Mouse (Mus musculus): ENCODE measurements around the gene Selenof. TPM values are rescaled to one million over a fixed set of nuclear protein-coding genes. Genes with fewer than 3 reads are reported as not detected.
A peak's percentile ranks its signal among the peaks of the same experiment; 100 is the strongest.

The Selenof gene
- polyA plus RNA-seq, 1 experiment from 2014 or later, result 470 TPM

- ATAC-seq (replicated peaks; ENCODE audit: extremely low read depth, insufficient read depth, low FRiP score), result no peak
- H3K4me2 ChIP-seq (ENCODE audit: low read depth, low read length), result no peak overlapping the region
- no peaks in the 10 kb centered on the region for H3K9me3 ChIP-seq (replicated peaks; ENCODE audit: control insufficient read depth, low read length)
- no peaks in the 10 kb centered on the region for H3K27me3 ChIP-seq (ENCODE audit: control insufficient read depth, insufficient read depth, low read length)
- H3K36me3 ChIP-seq (ENCODE audit: control insufficient read depth, insufficient read depth), result peaks cover 9% of the 10 kb centered on the region
- H3K27ac ChIP-seq (ENCODE audit: low read length), result peak overlapping the region; percentile 59; the same call in 1 of the 2 replicates
- H3K4me1 ChIP-seq (ENCODE audit: control insufficient read depth, insufficient read depth, low read length), result peaks cover 44% of the 10 kb centered on the region
- no peak overlapping the region for H3K9ac ChIP-seq (ENCODE audit: low read length)
- H3K4me3 ChIP-seq (ENCODE audit: low read length), result no peak overlapping the region
- WGBS, result 63% methylated on average over 5 of the region's 5 CpGs
Measured at GRCm38 (mm10) chr3:144583789-144584188, 13.7 kb downstream of the Selenof start.

- H3K9me3 ChIP-seq (replicated peaks; ENCODE audit: control insufficient read depth, low read length), result no peaks in the 10 kb centered on the region
- no peak overlapping the region for H3K9ac ChIP-seq (ENCODE audit: low read length)
- peaks cover 3% of the 10 kb centered on the region; the same call in 1 of the 2 replicates for H3K36me3 ChIP-seq (ENCODE audit: control insufficient read depth, insufficient read depth)
- H3K27me3 ChIP-seq (ENCODE audit: control insufficient read depth, insufficient read depth, low read length), result no peaks in the 10 kb centered on the region
- WGBS, result 40% methylated on average over 6 of the region's 6 CpGs
- H3K4me3 ChIP-seq (ENCODE audit: low read length), result no peak overlapping the region
- peaks cover 37% of the 10 kb centered on the region for H3K4me1 ChIP-seq (ENCODE audit: control insufficient read depth, insufficient read depth, low read length)
- H3K4me2 ChIP-seq (ENCODE audit: low read depth, low read length), result peak overlapping the region; percentile 30; the same call in 1 of the 2 replicates
- ATAC-seq (replicated peaks; ENCODE audit: extremely low read depth, insufficient read depth, low FRiP score), result peak; percentile 24; the same call in 1 of the 2 replicates
- peak overlapping the region; percentile 73 for H3K27ac ChIP-seq (ENCODE audit: low read length)
Measured at GRCm38 (mm10) chr3:144584789-144585553, 14.9 kb downstream of the Selenof start.

- ATAC-seq (replicated peaks; ENCODE audit: extremely low read depth, insufficient read depth, low FRiP score), result no peak
- Histone ChIP-seq H3K36me3 (ENCODE audit: control insufficient read depth, insufficient read depth) (peaks cover 10% of the 10 kb centered on the region), H3K4me2 (ENCODE audit: low read depth, low read length) (no peak overlapping the region), H3K27ac (ENCODE audit: low read length) (peak overlapping the region; percentile 62), H3K4me3 (ENCODE audit: low read length) (no peak overlapping the region), H3K9me3 (replicated peaks; ENCODE audit: control insufficient read depth, low read length) (no peaks in the 10 kb centered on the region), H3K27me3 (ENCODE audit: control insufficient read depth, insufficient read depth, low read length) (no peaks in the 10 kb centered on the region), H3K9ac (ENCODE audit: low read length) (no peak overlapping the region), H3K4me1 (ENCODE audit: control insufficient read depth, insufficient read depth, low read length) (peaks cover 31% of the 10 kb centered on the region)
- WGBS, result 64% methylated on average over 7 of the region's 7 CpGs
Measured at GRCm38 (mm10) chr3:144586731-144587130, 16.6 kb downstream of the Selenof start.

GRCm38 (mm10) chr3:144589189-144589890, 19.2 kb downstream of the Selenof start:
- H3K27ac ChIP-seq (ENCODE audit: low read length), result no peak overlapping the region

GRCm38 (mm10) chr3:144592992-144593785, 23.1 kb downstream of the Selenof start:
- Histone ChIP-seq H3K4me1 (ENCODE audit: control insufficient read depth, insufficient read depth, low read length) (no peaks in the 10 kb centered on the region), H3K36me3 (ENCODE audit: control insufficient read depth, insufficient read depth) (peaks cover 16% of the 10 kb centered on the region), H3K27ac (ENCODE audit: low read length) (no peak overlapping the region), H3K27me3 (ENCODE audit: control insufficient read depth, insufficient read depth, low read length) (no peaks in the 10 kb centered on the region), H3K9me3 (replicated peaks; ENCODE audit: control insufficient read depth, low read length) (no peaks in the 10 kb centered on the region), H3K4me3 (ENCODE audit: low read length) (no peak overlapping the region), H3K9ac (ENCODE audit: low read length) (no peak overlapping the region), H3K4me2 (ENCODE audit: low read depth, low read length) (no peak overlapping the region)
- ATAC-seq (replicated peaks; ENCODE audit: extremely low read depth, insufficient read depth, low FRiP score), result no peak; the same call in 1 of the 2 replicates
- 87% methylated on average over 9 of the region's 9 CpGs for WGBS

More at GRCm38 (mm10) chr3:144589189-144589890, 19.2 kb downstream of the Selenof start:
- H3K4me1 ChIP-seq (ENCODE audit: control insufficient read depth, insufficient read depth, low read length), result peaks cover 20% of the 10 kb centered on the region
- no peaks in the 10 kb centered on the region for H3K27me3 ChIP-seq (ENCODE audit: control insufficient read depth, insufficient read depth, low read length)
- no peak overlapping the region for H3K9ac ChIP-seq (ENCODE audit: low read length)
- H3K4me2 ChIP-seq (ENCODE audit: low read depth, low read length), result no peak overlapping the region
- H3K9me3 ChIP-seq (replicated peaks; ENCODE audit: control insufficient read depth, low read length), result no peaks in the 10 kb centered on the region
- peaks cover 12% of the 10 kb centered on the region for H3K36me3 ChIP-seq (ENCODE audit: control insufficient read depth, insufficient read depth)
- 91% methylated on average over 8 of the region's 8 CpGs for WGBS
- H3K4me3 ChIP-seq (ENCODE audit: low read length), result no peak overlapping the region
- no peak for ATAC-seq (replicated peaks; ENCODE audit: extremely low read depth, insufficient read depth, low FRiP score)

- Histone ChIP-seq H3K27ac (ENCODE audit: low read length) (no peak overlapping the region), H3K9ac (ENCODE audit: low read length) (no peak overlapping the region), H3K4me1 (ENCODE audit: control insufficient read depth, insufficient read depth, low read length) (peaks cover under 1% of the 10 kb centered on the region), H3K9me3 (replicated peaks; ENCODE audit: control insufficient read depth, low read length) (no peaks in the 10 kb centered on the region), H3K27me3 (ENCODE audit: control insufficient read depth, insufficient read depth, low read length) (no peaks in the 10 kb centered on the region), H3K36me3 (ENCODE audit: control insufficient read depth, insufficient read depth) (peaks cover 8% of the 10 kb centered on the region; the same call in 1 of the 2 replicates), H3K4me2 (ENCODE audit: low read depth, low read length) (no peak overlapping the region), H3K4me3 (ENCODE audit: low read length) (no peak overlapping the region)
- 89% methylated on average over 4 of the region's 4 CpGs for WGBS
- no peak for ATAC-seq (replicated peaks; ENCODE audit: extremely low read depth, insufficient read depth, low FRiP score)
Measured at GRCm38 (mm10) chr3:144597121-144597520, 27.0 kb downstream of the Selenof start.

GRCm38 (mm10) chr3:144597790-144598467, 27.8 kb downstream of the Selenof start:
- Histone ChIP-seq H3K9me3 (replicated peaks; ENCODE audit: control insufficient read depth, low read length) (no peaks in the 10 kb centered on the region), H3K9ac (ENCODE audit: low read length) (no peak overlapping the region), H3K27ac (ENCODE audit: low read length) (no peak overlapping the region), H3K36me3 (ENCODE audit: control insufficient read depth, insufficient read depth) (peaks cover 8% of the 10 kb centered on the region; the same call in 1 of the 2 replicates), H3K27me3 (ENCODE audit: control insufficient read depth, insufficient read depth, low read length) (no peaks in the 10 kb centered on the region), H3K4me1 (ENCODE audit: control insufficient read depth, insufficient read depth, low read length) (peaks cover 8% of the 10 kb centered on the region), H3K4me3 (ENCODE audit: low read length) (no peak overlapping the region), H3K4me2 (ENCODE audit: low read depth, low read length) (no peak overlapping the region)
- ATAC-seq (replicated peaks; ENCODE audit: extremely low read depth, insufficient read depth, low FRiP score), result no peak
- 60% methylated on average over 12 of the region's 12 CpGs for WGBS

GRCm38 (mm10) chr3:144602413-144602812, 32.3 kb downstream of the Selenof start:
- no peak for ATAC-seq (replicated peaks; ENCODE audit: extremely low read depth, insufficient read depth, low FRiP score)
- H3K27me3 ChIP-seq (ENCODE audit: control insufficient read depth, insufficient read depth, low read length), result no peaks in the 10 kb centered on the region
- 48% methylated on average over 4 of the region's 4 CpGs for WGBS
- H3K4me3 ChIP-seq (ENCODE audit: low read length), result no peak overlapping the region
- H3K4me1 ChIP-seq (ENCODE audit: control insufficient read depth, insufficient read depth, low read length), result peaks cover 14% of the 10 kb centered on the region
- H3K9ac ChIP-seq (ENCODE audit: low read length), result no peak overlapping the region
- no peak overlapping the region for H3K27ac ChIP-seq (ENCODE audit: low read length)
- no peaks in the 10 kb centered on the region for H3K9me3 ChIP-seq (replicated peaks; ENCODE audit: control insufficient read depth, low read length)
- 0 out of 2 replicates have a peak, but pooled peaks cover 4% of the 10 kb centered on the region for H3K36me3 ChIP-seq (ENCODE audit: control insufficient read depth, insufficient read depth)
- H3K4me2 ChIP-seq (ENCODE audit: low read depth, low read length), result no peak overlapping the region
